Mouse (Mus musculus): ENCODE data around the gene Fam160b1.

The Fam160b1 gene

DNA sequence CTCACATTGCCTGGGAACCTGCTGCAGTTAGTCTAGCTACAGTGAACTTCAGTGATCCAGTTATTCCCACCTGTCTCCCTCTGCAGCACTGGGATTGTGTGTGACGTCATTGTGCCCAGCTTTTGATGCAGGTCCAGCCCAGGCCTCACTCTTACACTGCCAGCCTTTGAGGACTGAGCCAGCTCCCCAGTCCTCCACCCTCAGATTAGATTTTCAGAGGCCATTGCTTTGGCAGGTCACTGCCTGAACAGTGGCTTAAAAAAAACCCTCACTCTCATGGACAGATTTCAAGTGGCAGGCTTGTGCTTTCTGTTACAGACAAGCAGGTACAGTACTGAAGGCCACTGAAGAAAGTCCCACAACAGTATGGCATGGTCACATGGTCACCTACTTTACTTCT, 15.8 kb upstream of the Fam160b1 start:
- no peak for DNase-seq

DNA sequence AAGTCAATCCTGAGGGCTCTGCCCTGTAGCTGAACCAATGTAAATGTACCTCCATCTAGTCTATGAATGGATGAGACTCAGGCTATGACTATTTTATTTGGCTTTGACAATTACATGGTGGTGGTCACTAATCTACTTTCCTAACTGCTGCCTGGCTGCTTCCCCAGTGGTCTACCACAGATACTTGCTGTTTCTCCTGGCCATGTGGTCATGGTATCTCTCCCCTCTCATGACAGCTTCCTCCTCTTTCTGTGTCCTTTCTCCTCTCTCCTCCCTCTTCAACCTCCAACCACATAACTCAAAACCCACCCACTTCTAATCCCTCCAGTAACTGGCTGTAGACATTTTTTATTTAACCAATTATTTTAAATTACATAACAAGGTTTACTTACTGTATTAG, 11.4 kb upstream of the Fam160b1 start:
- DNase-seq = no peak

DNA sequence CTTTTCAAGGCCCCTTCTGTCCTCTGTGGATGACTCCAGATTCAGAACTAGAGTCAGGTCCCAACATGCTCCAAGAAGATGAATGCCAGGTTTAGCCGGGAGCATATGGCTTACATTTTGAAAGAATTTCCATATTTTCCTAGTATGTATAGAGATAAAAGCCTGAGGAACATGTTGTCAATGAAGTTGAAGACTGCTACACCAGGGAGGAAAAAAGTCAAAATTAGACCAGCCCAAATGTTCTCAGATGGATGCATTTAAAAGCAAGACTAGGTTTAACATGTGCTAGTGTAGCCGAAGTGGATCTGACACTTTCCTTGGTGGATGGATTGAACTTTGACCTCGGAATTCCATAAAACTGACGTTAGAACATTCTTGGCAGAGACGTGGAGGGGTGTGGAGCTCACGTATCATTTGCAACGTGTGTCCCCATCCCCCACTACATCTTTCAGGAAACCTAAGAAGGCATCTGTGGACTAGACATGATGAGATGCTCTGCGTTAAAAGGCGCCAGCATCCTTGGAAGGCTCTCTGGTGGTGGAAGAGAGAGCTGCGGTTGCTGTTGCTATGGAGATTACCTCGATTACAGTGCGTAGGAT, 8.0 kb upstream of the Fam160b1 start:
- DNase-seq = no peak

DNA sequence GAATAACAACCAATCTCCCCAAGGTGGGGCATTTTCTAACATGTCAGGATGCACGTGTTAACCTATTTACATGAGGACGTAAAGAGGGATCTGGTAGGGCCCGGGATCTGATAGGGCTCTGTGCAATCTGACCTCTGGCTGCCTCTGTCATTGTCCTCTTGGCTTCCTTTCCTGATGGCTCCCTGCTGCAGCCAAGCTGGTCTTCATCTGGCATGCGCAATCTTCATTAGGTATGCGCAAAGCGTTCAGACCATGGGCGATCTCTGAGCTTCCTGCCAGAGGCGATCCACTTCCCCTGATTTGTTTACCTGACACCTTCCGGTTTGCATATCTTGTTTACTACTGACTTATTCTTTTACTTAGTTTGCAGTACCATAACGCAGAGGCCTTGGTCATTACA, 7.3 kb upstream of the Fam160b1 start:
- DNase-seq = no peak

- DNase-seq = no peak
These were observed 6.4 kb upstream of the Fam160b1 start for GRCm38 (mm10) chr19:57354050-57354449.

DNA sequence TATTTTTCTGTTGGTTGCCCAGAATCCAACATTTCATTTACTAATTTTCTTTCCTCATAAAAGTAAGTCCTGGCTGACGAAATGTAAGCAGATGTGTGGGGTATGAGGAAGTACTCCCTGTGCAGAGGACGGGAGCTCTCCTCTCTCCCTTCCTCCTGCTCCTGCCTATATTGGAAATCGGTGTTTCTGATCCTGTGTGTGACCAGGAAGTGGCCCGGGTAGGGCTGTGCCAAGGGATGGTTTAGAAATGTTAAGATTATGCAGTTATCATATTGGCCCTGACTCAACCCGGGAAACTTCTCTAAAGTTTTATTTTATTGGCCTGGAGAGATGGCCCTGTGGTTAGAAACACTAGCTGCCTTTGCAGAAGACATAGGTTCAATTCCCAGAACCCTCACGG, 5.8 kb upstream of the Fam160b1 start:
- no peak for DNase-seq

DNA sequence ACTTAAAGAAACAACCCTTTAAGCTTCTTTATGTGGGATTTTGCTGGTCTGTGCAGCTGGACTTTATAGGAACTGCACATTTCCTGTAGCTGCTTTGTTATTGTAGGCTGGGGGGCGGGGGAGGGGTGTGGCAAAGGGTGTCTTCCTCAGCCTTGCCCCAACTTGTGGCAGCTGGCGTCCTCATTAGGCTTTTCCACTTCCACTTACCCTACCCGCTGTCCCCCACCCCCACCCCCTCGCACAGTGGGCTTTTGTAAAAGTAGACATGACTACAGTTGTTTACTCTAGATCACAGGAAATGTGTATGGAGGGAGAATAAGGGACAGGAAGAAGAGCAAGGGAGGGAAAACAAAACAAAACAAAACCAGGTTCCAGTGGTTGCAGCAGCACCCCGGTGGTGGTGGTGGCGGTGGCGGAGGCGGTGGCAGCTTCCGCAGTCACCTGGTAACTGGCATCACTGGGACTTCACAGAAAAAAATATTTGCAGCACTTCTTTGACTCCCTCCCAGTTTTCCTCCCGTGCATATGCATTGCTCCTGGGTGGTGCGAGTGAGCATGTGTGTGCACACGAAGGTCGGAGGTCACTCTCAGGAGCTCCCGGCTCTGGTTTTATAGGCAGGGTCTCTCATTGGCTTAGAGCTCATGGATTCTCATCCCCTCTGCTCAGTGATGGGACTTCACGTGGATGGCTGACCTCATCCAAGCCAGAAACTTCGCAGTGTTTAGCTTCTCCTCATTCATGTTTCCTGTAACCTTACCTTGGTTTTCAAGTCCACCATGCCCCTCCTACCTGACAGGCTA, 4.8 kb upstream of the Fam160b1 start:
- peak; percentile 57 to 63 for DNase-seq

DNA sequence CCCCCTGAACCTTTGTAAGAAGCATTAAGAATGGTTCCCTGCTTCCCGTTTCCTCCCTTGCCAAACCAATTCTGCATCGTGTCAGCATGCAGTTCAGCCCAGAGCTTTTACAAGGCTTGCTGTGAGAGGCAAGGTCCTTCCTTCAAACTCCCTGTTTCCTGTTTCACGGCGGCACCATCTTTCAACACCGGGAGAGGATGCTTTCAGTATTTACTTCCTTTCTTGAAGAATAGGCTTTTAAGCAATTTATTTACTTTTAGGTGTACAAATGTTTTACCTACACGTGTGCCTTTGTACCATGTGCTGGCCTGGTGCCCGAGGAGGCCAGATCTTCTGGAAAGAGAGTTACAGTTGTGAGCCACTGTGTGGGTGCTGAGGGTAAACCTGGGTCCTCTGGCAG, 4.2 kb upstream of the Fam160b1 start:
- DNase-seq = peak in 1 of 2 experiments; percentile 27

GRCm38 (mm10) chr19:57357244-57357643, 3.2 kb upstream of the Fam160b1 start:
- DNase-seq = no peak

GRCm38 (mm10) chr19:57357811-57358210, 2.7 kb upstream of the Fam160b1 start:
- no peak for DNase-seq

DNA sequence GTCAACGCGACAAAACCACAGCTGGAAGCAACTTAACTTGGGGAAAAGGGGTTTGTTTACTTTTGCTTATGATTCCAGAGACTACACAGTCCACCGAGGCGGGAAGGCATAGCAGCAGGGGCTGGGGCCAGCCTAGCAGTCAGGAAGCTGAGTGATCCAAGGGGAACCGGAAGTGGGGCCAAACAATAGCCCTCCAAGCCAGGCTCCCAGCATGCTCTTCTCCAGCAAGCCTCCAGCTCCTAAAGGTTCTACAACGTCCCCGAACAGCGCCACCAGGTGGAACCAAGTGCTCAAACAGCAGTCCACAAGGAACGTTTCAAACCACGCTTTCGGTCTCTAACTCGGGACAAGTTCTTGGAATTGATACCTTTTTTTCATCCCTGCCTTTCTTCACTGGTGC, 2.2 kb upstream of the Fam160b1 start:
- peak; percentile 61 to 78 for DNase-seq

DNA sequence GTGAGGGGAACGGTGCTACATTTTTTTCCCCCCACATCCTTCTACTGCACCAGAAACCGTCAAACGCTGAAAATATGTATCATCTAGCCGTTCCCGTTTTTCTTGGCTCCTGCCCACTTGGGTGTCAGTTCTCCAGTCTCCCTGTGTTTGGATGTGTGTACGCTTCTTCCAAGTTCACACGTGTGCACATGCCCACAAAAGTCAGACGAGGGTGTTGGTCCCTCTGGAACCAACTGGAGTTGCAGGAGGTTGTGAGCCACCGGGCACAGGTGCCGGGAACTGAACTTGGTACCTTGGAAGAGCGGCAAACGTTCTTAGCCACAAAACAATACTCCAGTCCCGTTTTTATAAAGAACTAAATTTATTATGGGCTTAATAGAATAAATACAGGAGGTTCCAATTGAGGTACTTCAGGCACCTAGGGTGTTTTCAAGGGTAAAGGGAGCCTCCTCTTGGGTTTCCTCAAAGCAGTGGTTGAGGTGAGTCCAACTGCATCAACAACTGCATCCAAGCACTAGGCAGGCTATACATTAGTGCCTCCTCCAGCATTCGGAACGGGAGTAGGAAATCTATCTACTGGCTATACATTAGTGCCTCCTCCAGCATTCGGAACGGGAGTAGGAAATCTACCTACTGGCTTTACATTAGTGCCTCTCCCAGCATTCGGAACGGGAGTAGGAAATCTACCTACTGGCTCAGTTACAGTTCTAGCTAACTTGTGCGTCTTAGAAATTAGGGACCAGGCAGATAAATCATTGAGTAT, 1.5 kb upstream of the Fam160b1 start:
- no peak for DNase-seq

DNA sequence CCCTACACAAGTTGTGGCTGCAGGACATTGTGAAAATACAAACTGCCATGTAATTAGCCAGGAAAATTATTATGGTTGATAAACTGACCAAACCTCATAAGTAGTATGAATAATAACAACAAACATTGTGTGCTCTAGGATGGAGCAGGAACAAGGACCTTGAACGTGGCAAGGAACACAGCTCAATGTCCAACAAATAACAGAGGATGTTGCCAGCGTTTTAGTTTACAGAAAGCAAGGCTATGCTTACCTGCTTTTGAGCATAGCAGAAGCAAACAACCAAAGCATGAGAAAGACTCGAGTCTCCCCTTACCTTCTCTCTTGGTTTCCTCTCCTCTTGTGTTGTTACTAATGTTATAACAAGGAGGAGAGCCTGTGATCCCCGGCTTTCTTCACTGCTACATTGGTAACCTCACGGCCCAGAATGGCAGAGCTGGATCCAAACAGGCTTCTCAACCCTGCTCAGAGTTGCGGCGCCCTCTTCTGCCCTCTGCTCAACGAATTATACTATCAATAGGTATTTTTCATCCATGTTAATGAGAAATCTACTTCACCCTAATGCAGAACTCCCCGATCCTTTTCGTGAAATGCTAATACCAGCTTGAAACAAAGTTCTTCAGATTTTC, 666 bp upstream of the Fam160b1 start:
- DNase-seq = peak in 1 of 2 experiments; percentile 45

GRCm38 (mm10) chr19:57361131-57361938, 855 bp downstream of the Fam160b1 start:
- DNase-seq = no peak

- DNase-seq = no peak
These were observed 1.4 kb downstream of the Fam160b1 start for GRCm38 (mm10) chr19:57361939-57362307.

DNA sequence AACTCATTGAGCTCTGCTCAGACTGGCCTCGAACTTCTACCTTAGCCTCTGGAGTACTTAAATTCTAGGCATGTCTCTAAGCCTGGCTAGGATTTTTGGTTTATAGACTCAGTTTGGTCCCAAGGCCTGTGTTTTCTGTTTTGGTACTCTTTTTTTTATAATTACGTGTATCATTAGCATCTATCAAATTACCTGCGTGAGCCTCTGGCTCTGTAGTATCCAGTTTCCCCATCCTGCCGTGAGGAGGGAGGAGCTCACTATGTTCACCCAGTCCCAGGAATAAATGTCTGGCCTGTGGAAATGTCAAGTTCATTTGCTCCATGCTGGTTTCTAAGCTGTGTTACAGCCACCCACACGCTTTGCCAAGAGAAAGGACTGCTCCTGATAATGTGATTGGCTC, 2.1 kb downstream of the Fam160b1 start:
- no peak for DNase-seq

DNA sequence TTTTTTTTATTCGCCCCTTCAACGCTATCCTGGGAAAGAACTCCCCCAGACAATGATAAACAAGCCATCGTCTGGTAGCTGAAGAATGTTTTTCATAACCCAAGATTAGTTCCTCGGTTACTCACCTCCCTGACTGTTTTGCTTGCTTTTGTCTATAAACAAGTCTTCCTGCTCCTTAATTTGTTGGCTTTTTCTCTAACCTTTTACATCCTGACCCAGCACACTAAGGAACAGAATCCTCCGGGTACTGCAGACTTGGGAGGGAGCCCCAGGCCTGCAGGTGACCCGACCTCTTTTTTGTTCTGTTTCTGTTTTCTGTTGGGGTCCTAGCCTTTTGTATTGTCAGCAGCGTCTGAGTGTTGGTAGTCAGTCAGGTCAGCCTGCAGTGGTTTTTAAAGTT, 2.6 kb downstream of the Fam160b1 start:
- DNase-seq = no peak

DNA sequence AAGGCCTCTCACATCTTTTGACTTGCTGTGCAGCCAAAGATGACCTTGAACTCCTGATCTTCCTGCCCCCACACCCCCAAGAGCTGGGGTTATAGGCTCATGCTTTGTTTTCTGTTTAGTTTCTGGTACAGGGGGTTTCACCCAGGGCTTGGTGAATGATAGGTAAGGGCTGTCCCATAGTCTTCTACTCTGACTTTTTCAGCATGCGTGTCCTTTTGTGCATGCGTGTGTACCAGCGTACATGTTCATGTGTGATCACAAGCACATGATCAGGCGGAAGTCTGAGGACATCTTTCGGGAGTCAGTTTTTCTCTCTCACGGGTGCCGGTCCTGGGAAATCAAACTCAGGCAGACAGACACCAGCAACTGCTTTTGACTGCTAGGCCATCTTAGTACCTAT, 3.1 kb downstream of the Fam160b1 start:
- DNase-seq = no peak

DNA sequence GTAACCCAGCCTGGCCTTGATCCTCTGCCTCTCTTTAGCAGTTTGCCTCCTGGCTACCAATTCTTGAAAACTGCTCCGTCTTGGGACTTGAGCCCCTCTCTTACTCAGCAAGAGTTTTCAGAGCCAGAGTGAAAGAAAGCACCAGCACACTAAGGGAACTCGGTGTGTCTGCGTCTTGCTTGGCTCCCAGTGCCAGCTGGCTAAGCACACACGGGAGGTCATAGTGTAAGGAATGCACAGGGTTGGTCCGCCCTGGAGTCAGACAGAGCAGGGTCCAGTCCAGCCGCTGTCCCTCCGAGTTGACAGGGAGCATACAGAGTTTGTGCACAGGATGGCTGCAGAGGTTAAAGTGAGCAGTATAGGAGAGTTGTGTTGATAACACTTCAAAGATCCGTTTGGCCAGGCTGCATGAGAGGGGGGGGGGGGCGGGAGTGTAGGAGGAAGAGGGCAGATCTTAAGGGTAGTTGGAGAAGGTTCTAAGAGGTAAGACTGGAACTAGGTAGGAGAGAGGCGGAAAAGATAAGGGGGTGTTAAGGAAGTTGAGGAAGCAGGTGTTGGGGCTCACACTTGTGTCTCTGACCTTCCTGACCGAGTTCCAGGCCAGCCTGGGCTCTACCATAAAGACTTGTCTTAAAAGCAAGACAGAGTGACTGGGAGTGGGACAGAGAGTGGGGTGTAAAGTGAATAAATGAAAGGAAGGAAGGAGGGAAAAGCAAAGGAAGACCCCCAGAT, 4.6 kb downstream of the Fam160b1 start:
- DNase-seq = no peak

GRCm38 (mm10) chr19:57366007-57366406, 5.5 kb downstream of the Fam160b1 start:
- no peak for DNase-seq

GRCm38 (mm10) chr19:57366626-57367025, 6.1 kb downstream of the Fam160b1 start:
- no peak for DNase-seq

DNA sequence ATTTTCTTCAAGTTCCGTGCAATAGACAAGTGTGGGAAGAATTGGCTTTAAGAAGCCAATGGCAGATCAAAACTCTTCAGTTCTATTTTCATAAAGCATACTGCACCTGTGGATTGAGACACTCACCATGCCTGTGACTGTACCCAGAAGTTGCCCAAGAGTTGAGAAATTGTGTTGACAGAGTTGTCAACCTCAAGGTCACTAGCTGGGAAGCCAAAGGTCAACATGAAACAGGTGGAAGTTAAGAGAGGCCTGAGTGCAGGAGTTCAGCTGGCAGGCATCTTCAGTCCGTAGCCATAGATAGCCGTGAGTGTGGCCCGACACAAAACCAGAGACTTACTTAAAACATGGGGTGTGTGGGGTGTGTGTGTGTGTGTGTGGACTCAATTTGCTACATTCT, 6.7 kb downstream of the Fam160b1 start:
- DNase-seq = no peak
